Mouse (Mus musculus) left cerebral cortex, postnatal 4 days (tissue): ENCODE results near the gene Ypel5. TPM values are rescaled to one million over a fixed set of nuclear protein-coding genes. Genes with fewer than 3 reads are reported as not detected.

Experiments used
- DNase-seq: peaks from one replicate; pipeline ENCODE4 v3.0.0-alpha.2; 2022
- intact Hi-C: fragments of 180-260 bp; cut with DNase I; formaldehyde crosslinking; loops from one replicate; pipeline ENCODE4 v1.15.1; 2025
- total RNA-seq, 2 experiments: library from RNA; stranded (reverse); gene quantifications; 2 replicates each; pipeline ENCODE4 v1.2.3; 2021

The Ypel5 gene
- total RNA-seq, result 10 to 100 TPM; 53.1 to 53.7 TPM

GRCm38 (mm10) chr17:72836158-72837115 lies at the start of gene Ypel5:
Gene Ypel5, plus strand, starts transcription at chr17:72836453.
- intact Hi-C loops, result no loop called here
- peak; percentile 99 for DNase-seq

- no peak for DNase-seq
- intact Hi-C loops, result loop anchor here (10.0 kb wide), 1 partner anchor 823 kb away; no protein-coding TSS in a partner anchor
These were observed 48.3 kb upstream of the Ypel5 start for GRCm38 (mm10) chr17:72787886-72788436.

GRCm38 (mm10) chr17:72793278-72793677 lies 43.0 kb upstream of the Ypel5 start:
- intact Hi-C loops, result loop anchor here (10.0 kb wide), 1 partner anchor 502 kb away; no protein-coding TSS in a partner anchor
- DNase-seq, result no peak

GRCm38 (mm10) chr17:72794660-72795059 lies 41.6 kb upstream of the Ypel5 start:
- intact Hi-C loops, result loop anchor here (10.0 kb wide), 1 partner anchor 500 kb away; no protein-coding TSS in a partner anchor
- no peak for DNase-seq

GRCm38 (mm10) chr17:72795392-72796047 lies 40.7 kb upstream of the Ypel5 start:
- DNase-seq, result no peak
- intact Hi-C loops, result loop anchor here (10.0 kb wide), 1 partner anchor 499 kb away; no protein-coding TSS in a partner anchor

GRCm38 (mm10) chr17:72796506-72796905 lies 39.7 kb upstream of the Ypel5 start:
- DNase-seq, result no peak
- intact Hi-C loops, result loop anchor here (10.0 kb wide), 1 partner anchor 498 kb away; no protein-coding TSS in a partner anchor

- DNase-seq, result peak; percentile 3
- intact Hi-C loops, result loop anchor here (10.0 kb wide), 1 partner anchor 497 kb away; no protein-coding TSS in a partner anchor
These were observed 38.4 kb upstream of the Ypel5 start for GRCm38 (mm10) chr17:72797867-72798266.

GRCm38 (mm10) chr17:72809942-72810654 lies 26.2 kb upstream of the Ypel5 start:
- DNase-seq, result no peak
- intact Hi-C loops, result no loop called here

- DNase-seq, result peak; percentile 63
- intact Hi-C loops, result no loop called here
These were observed 22.6 kb upstream of the Ypel5 start for GRCm38 (mm10) chr17:72813419-72814315.

- intact Hi-C loops, result no loop called here
- no peak for DNase-seq
These were observed 18.7 kb upstream of the Ypel5 start for GRCm38 (mm10) chr17:72817574-72817973.

GRCm38 (mm10) chr17:72819714-72820113 lies 16.5 kb upstream of the Ypel5 start:
- DNase-seq, result no peak
- intact Hi-C loops, result no loop called here

- intact Hi-C loops, result no loop called here
- DNase-seq, result no peak
These were observed 15.8 kb upstream of the Ypel5 start for GRCm38 (mm10) chr17:72820425-72820824.

- no peak for DNase-seq
- intact Hi-C loops, result no loop called here
These were observed 14.3 kb upstream of the Ypel5 start for GRCm38 (mm10) chr17:72821923-72822322.

- intact Hi-C loops, result no loop called here
- no peak for DNase-seq
These were observed 9.2 kb upstream of the Ypel5 start for GRCm38 (mm10) chr17:72826916-72827534.

GRCm38 (mm10) chr17:72828027-72828678 lies 8.1 kb upstream of the Ypel5 start:
- intact Hi-C loops, result no loop called here
- no peak for DNase-seq

- intact Hi-C loops, result no loop called here
- no peak for DNase-seq
These were observed 7.6 kb upstream of the Ypel5 start for GRCm38 (mm10) chr17:72828687-72829086.

- peak; percentile 89 for DNase-seq
- intact Hi-C loops, result no loop called here
These were observed 973 bp downstream of the Ypel5 start for GRCm38 (mm10) chr17:72837140-72837712.

GRCm38 (mm10) chr17:72837824-72838474 lies 1.7 kb downstream of the Ypel5 start:
- intact Hi-C loops, result no loop called here
- no peak for DNase-seq
